In genomic region chr8:91278060-91278459, GRCm38 (mm10) we compare ENCODE assay signal across 20 mouse cellular contexts.
"Had no signal": no experiment of that assay in that cellular context is flagged by ENCODE, and none has a peak within 500 bp of the region (broad histone marks: within the 10 kb centered on the region; RNA-seq: fewer than 3 reads in every experiment).

No protein-coding gene starts in this region.

- ATAC-seq: liver, postnatal 0 days; lung, postnatal 0 days; midbrain, embryonic 13.5 days had no signal

- H3K4me2 ChIP-seq: kidney, embryonic 15.5 days; limb, embryonic 12.5 days; limb, embryonic 15.5 days; liver, embryonic 11.5 days; lung, embryonic 14.5 days; midbrain, embryonic 13.5 days had no signal

- H3K4me1 ChIP-seq: kidney, embryonic 15.5 days; limb, embryonic 12.5 days; midbrain, embryonic 13.5 days had no signal

- H3K4me3 ChIP-seq: kidney, embryonic 15.5 days; limb, embryonic 12.5 days; limb, embryonic 15.5 days; midbrain, embryonic 13.5 days had no signal

- DNase-seq: kidney, adult 8-10 months; kidney, postnatal 10 days; kidney, postnatal 36 days; layer of hippocampus, postnatal 36 days; left cerebral cortex, postnatal 4 days; liver, postnatal 0 days; lung, embryonic 14.5 days; right cerebral cortex, postnatal 4 days; thymus, adult 2 months; thymus, postnatal 14 days; thymus, postnatal 4 days had no signal

- H3K9me3 ChIP-seq: limb, embryonic 15.5 days; midbrain, embryonic 13.5 days had no signal

- H3K9ac ChIP-seq: kidney, embryonic 15.5 days; limb, embryonic 12.5 days; limb, embryonic 15.5 days; liver, embryonic 14.5 days; liver, postnatal 0 days; lung, embryonic 14.5 days; midbrain, embryonic 13.5 days had no signal

- H3K27ac ChIP-seq: kidney, embryonic 15.5 days; limb, embryonic 12.5 days; limb, embryonic 15.5 days; liver, embryonic 14.5 days; macrophage; midbrain, embryonic 13.5 days; stomach, postnatal 0 days had no signal

- H3K27me3 ChIP-seq: kidney, embryonic 15.5 days; limb, embryonic 12.5 days; limb, embryonic 15.5 days; midbrain, embryonic 13.5 days had no signal
